Mouse (Mus musculus) stomach, embryonic 16.5 days (tissue): ENCODE measurements around the gene Stxbp6. TPM values are rescaled to one million over a fixed set of nuclear protein-coding genes. Genes with fewer than 3 reads are reported as not detected.

Experiments
- ATAC-seq: fragments of 200-750 bp; cut with Nextera tagmentation; 2 replicates; pipeline ENCODE4 v1.8.0; 2017; ENCODE audit warnings: moderate number of reproducible peaks, moderate TSS enrichment; ENCODE audit not compliant: insufficient read depth, low FRiP score
- H3K27ac ChIP-seq: fragments of 300-500 bp; sonication (generic); 2 replicates; pipeline ENCODE4 v1.5.1; 2014; ENCODE audit warnings: low read length
- H3K27me3 ChIP-seq: fragments of 300-500 bp; sonication (generic); 2 replicates; pipeline ENCODE4 v1.6.1; 2014; ENCODE audit warnings: low read length, control low read depth, mixed read lengths; ENCODE audit not compliant: control insufficient read depth, insufficient read depth
- H3K36me3 ChIP-seq: fragments of 300-500 bp; sonication (generic); 2 replicates; pipeline ENCODE4 v1.6.1; 2014; ENCODE audit warnings: low read length; ENCODE audit not compliant: control insufficient read depth, insufficient read depth
- H3K4me1 ChIP-seq: fragments of 300-500 bp; sonication (generic); 2 replicates; pipeline ENCODE4 v1.6.1; 2014; ENCODE audit warnings: low read length, control low read depth, mixed read lengths; ENCODE audit not compliant: control insufficient read depth, insufficient read depth
- H3K4me2 ChIP-seq: fragments of 300-500 bp; sonication (generic); 2 replicates; pipeline ENCODE4 v1.6.1; 2014; ENCODE audit warnings: low read depth, low read length, mixed read lengths
- H3K4me3 ChIP-seq: fragments of 300-500 bp; sonication (generic); replicated peaks from 2 replicates; pipeline ENCODE4 v1.5.1; 2014; ENCODE audit warnings: mild to moderate bottlenecking, low read length
- H3K9ac ChIP-seq: fragments of 300-500 bp; sonication (generic); 2 replicates; pipeline ENCODE4 v1.6.1; 2014; ENCODE audit warnings: low read length
- H3K9me3 ChIP-seq: fragments of 300-500 bp; sonication (generic); replicated peaks from 2 replicates; pipeline ENCODE4 v1.6.1; 2016; ENCODE audit warnings: low read length, control low read depth; ENCODE audit not compliant: control insufficient read depth
- WGBS: fragments of 180-500 bp; shearing (Covaris S2); extraction: QIAGEN DNeasy Blood & Tissue Kit; methylation state at CpG from one replicate; pipeline ENCODE4 v1.1.7; 2014; 5-methylcytosine and 5-hydroxymethylcytosine counted together
- polyA plus RNA-seq: library from polyadenylated mRNA; unstranded; fragments of >200 nt; fragmentation: Nextera tagmentation; extraction: Ambion mirVana; gene quantifications from 2 replicates; pipeline ENCODE4 v1.2.1, GENCODE M21; 2015

Stxbp6 gene
- polyA plus RNA-seq, 1 experiment from 2014 or later = 23.3 TPM

- WGBS = 68% methylated on average over 7 of the region's 7 CpGs
- Histone ChIP-seq H3K4me2 (no peak overlapping the region), H3K9ac (no peak overlapping the region), H3K4me3 (no peak overlapping the region), H3K9me3 (no peaks in the 10 kb centered on the region; the same call in 1 of the 2 replicates), H3K27ac (no peak overlapping the region), H3K36me3 (0 out of 2 replicates have a peak, but pooled peaks cover 3% of the 10 kb centered on the region), H3K4me1 (no peaks in the 10 kb centered on the region), H3K27me3 (no peaks in the 10 kb centered on the region)
- ATAC-seq = no peak
Measured at GRCm38 (mm10) chr12:44931716-44932115, 142.8 kb downstream of the Stxbp6 start.

- no peak for ATAC-seq
- 53% methylated on average over 3 of the region's 3 CpGs for WGBS
- no peak overlapping the region for H3K27ac ChIP-seq
Measured at GRCm38 (mm10) chr12:44928456-44928855, 146.1 kb downstream of the Stxbp6 start.

GRCm38 (mm10) chr12:44925901-44926300 is 148.6 kb downstream of the Stxbp6 start:
- no peak overlapping the region for H3K9ac ChIP-seq
- whole genome bisulfite sequencing = 86% methylated on average over 3 of the region's 3 CpGs
- no peaks in the 10 kb centered on the region for H3K4me1 ChIP-seq
- no peak overlapping the region for H3K4me2 ChIP-seq
- H3K36me3 ChIP-seq = 0 out of 2 replicates have a peak, but pooled peaks cover 3% of the 10 kb centered on the region
- H3K27me3 ChIP-seq = no peaks in the 10 kb centered on the region
- no peak overlapping the region for H3K4me3 ChIP-seq
- no peak overlapping the region for H3K27ac ChIP-seq
- no peak for ATAC-seq
- no peaks in the 10 kb centered on the region; the same call in 1 of the 2 replicates for H3K9me3 ChIP-seq

More at GRCm38 (mm10) chr12:44928456-44928855, 146.1 kb downstream of the Stxbp6 start:
- H3K4me1 ChIP-seq = no peaks in the 10 kb centered on the region
- no peaks in the 10 kb centered on the region; the same call in 1 of the 2 replicates for H3K9me3 ChIP-seq
- H3K4me2 ChIP-seq = no peak overlapping the region
- H3K4me3 ChIP-seq = no peak overlapping the region
- H3K9ac ChIP-seq = no peak overlapping the region
- H3K27me3 ChIP-seq = no peaks in the 10 kb centered on the region
- 0 out of 2 replicates have a peak, but pooled peaks cover 3% of the 10 kb centered on the region for H3K36me3 ChIP-seq

- no peak for ATAC-seq
- Histone ChIP-seq H3K4me2 (no peak overlapping the region), H3K36me3 (no peaks in the 10 kb centered on the region), H3K27me3 (no peaks in the 10 kb centered on the region), H3K4me1 (no peaks in the 10 kb centered on the region), H3K9ac (no peak overlapping the region), H3K9me3 (no peaks in the 10 kb centered on the region), H3K4me3 (no peak overlapping the region), H3K27ac (no peak overlapping the region)
- WGBS = 85% methylated on average over 3 of the region's 3 CpGs
Measured at GRCm38 (mm10) chr12:44923273-44923672, 151.2 kb downstream of the Stxbp6 start.

GRCm38 (mm10) chr12:44922241-44922640 is 152.3 kb downstream of the Stxbp6 start:
- no peak overlapping the region for H3K4me3 ChIP-seq
- H3K4me2 ChIP-seq = no peak overlapping the region
- 53% methylated on average over 4 of the region's 4 CpGs for WGBS
- H3K27ac ChIP-seq = no peak overlapping the region
- no peaks in the 10 kb centered on the region for H3K27me3 ChIP-seq
- H3K4me1 ChIP-seq = no peaks in the 10 kb centered on the region
- H3K9ac ChIP-seq = no peak overlapping the region
- no peaks in the 10 kb centered on the region for H3K36me3 ChIP-seq
- H3K9me3 ChIP-seq = no peaks in the 10 kb centered on the region
- ATAC-seq = no peak

GRCm38 (mm10) chr12:44919613-44920012 is 154.9 kb downstream of the Stxbp6 start:
- no peaks in the 10 kb centered on the region for H3K9me3 ChIP-seq
- WGBS = 93% methylated on average over 2 of the region's 2 CpGs
- no peak for ATAC-seq

GRCm38 (mm10) chr12:44918929-44919328 is 155.6 kb downstream of the Stxbp6 start:
- Histone ChIP-seq H3K9ac (no peak overlapping the region), H3K27ac (no peak overlapping the region), H3K4me3 (no peak overlapping the region), H3K9me3 (no peaks in the 10 kb centered on the region), H3K4me1 (no peaks in the 10 kb centered on the region), H3K27me3 (no peaks in the 10 kb centered on the region), H3K36me3 (no peaks in the 10 kb centered on the region), H3K4me2 (no peak overlapping the region)
- no peak for ATAC-seq
- WGBS = 92% methylated on average over 2 of the region's 2 CpGs

More at GRCm38 (mm10) chr12:44919613-44920012, 154.9 kb downstream of the Stxbp6 start:
- H3K27me3 ChIP-seq = no peaks in the 10 kb centered on the region
- H3K4me1 ChIP-seq = no peaks in the 10 kb centered on the region
- no peak overlapping the region for H3K9ac ChIP-seq
- H3K4me2 ChIP-seq = no peak overlapping the region
- no peaks in the 10 kb centered on the region for H3K36me3 ChIP-seq
- no peak overlapping the region for H3K27ac ChIP-seq
- H3K4me3 ChIP-seq = no peak overlapping the region

GRCm38 (mm10) chr12:44913854-44914253 is 160.7 kb downstream of the Stxbp6 start:
- H3K4me2 ChIP-seq = no peak overlapping the region
- H3K27ac ChIP-seq = no peak overlapping the region
- no peaks in the 10 kb centered on the region for H3K36me3 ChIP-seq
- no peak for ATAC-seq
- 74% methylated on average over 4 of the region's 4 CpGs for WGBS
- no peak overlapping the region for H3K9ac ChIP-seq
- H3K27me3 ChIP-seq = no peaks in the 10 kb centered on the region
- H3K4me3 ChIP-seq = no peak overlapping the region
- no peaks in the 10 kb centered on the region for H3K4me1 ChIP-seq
- no peaks in the 10 kb centered on the region for H3K9me3 ChIP-seq

- 75% methylated on average over 3 of the region's 3 CpGs for WGBS
- no peak overlapping the region for H3K9ac ChIP-seq
- H3K4me3 ChIP-seq = no peak overlapping the region
- no peak for ATAC-seq
- no peak overlapping the region for H3K4me2 ChIP-seq
- no peak overlapping the region for H3K27ac ChIP-seq
- H3K4me1 ChIP-seq = no peaks in the 10 kb centered on the region
- no peaks in the 10 kb centered on the region for H3K27me3 ChIP-seq
- no peaks in the 10 kb centered on the region for H3K9me3 ChIP-seq
- no peaks in the 10 kb centered on the region for H3K36me3 ChIP-seq
Measured at GRCm38 (mm10) chr12:44908028-44908702, 166.3 kb downstream of the Stxbp6 start.
